Mouse (Mus musculus) left cerebral cortex, adult 9 months (tissue): ENCODE results near the gene Hadh.

Experiments used
- DNase-seq, 2 experiments: peaks; one replicate each; pipeline ENCODE4 v3.0.0; 2022; ENCODE audit warnings: low spot score in 2 of 2

Gene Hadh

DNA sequence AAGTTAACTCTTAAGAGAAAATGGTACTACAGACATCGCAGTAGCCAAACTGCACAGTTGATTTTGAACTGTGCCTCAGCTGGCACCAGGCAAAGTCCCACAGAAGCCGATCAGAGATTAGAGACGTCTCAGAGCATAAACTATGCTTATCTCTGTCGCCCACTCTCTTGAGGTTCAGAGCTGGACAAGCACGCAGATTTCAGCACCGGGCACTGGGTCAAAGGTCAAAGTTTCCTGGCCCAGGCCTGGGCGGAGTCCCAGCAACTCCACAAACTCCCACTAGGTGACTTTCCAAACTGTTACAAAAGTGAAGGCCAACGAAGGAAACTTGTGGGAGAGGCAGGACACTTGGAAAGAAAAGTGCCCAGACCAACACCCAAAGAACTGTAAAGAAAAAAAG, 744 bp downstream of the Hadh start:
- no peak for DNase-seq

DNA sequence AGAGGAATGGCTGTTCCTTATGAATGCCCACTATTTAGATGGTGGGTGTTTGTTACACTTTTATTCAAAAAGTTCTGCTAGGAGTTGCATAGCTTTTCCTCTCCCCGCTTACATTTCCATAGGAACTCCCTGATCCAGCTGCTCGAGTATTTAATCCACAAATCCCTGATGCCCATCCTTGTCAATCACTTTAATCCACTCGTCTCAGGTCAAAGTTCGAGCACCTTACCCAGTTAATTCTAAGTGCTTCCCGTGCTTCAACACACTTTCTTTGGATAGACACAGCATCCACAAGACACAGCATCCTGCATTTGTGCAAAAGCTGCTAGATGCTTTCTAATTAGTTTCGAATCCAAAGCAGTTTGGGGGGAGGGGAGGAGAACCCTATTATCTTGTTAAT, 1.5 kb downstream of the Hadh start:
- no peak for DNase-seq

DNA sequence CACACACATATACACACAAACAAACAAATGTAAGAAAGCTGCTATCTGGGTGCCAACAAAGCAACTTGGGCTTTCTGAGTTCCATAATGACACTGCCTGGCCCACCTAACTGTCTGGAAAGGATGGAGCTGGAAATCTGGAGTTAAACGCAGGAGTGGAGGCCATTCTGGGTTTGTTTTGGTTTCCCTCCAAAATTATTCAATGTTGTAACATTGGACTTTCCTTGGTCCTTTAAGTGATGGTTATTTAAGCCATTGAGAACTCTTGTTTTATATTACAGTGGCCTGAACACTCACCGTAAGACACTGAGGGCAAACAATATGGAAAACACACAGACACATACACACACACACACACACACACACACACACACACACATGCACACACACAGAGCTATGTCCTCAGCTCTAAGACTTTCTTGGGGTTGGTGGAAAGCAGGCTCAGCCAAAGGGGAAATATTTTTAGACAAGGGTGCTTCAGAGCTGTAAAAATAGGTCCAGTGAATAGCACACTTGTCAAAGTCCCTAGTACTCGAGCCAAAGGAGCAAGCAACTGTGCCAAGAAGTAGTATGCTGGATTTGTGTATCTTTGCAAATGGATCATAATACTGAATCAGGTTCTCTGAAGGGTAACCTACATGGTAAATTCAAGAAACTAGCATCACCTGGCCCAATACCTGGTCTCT, 5.4 kb downstream of the Hadh start:
- no peak for DNase-seq

DNA sequence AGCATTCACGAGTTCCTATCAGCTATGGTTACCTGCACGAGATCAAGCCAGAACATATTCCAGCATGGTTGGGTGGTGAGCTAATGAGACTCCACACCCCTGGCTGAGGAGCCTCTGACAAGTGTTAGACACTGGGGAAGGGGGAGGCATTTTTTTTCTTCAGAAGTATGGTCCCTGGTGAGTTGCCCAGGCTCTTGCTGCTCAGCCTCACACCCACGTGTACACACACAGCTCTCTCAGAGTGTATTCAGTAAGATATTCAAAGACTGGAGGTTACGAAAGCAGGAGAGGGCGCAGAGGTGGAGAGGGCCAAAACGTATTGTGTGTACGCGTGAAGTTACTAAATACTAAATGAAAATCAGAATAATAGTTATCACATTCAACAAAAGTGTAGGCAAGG, 6.4 kb downstream of the Hadh start:
- no peak for DNase-seq

DNA sequence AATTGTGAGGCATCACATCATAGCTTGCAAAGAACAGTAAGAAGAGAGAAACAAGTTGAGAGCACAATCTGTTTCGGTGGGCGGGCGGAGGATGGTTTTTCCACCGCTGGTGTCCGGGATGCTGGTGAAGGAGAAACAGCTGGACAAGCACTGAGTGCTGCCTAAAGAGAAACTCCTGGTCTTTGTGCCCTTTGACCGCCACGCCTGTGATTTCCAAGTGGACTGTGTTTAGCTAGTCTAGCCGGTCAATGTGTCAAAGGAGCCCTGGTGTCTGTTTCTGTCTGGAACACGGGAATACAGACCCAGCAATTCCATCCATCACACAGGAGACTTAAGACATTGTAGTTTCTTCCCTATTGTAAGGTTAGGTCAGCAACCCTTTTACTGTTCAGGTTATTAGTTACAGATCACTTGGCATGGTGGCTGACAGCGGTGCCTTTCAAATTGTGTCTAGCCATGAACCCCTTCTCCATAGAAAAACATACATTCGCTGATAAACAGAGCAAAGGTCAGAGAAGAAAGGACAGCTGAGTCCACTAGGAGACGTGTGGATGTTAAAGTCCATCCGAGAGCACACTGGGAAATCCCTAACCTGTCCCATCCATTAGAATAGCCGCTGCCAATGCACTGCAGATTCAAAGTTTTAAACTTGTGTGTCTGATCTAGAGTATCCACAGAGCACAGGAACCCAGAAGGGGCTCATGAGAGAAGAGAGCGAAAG, 8.0 kb downstream of the Hadh start:
- no peak for DNase-seq

DNA sequence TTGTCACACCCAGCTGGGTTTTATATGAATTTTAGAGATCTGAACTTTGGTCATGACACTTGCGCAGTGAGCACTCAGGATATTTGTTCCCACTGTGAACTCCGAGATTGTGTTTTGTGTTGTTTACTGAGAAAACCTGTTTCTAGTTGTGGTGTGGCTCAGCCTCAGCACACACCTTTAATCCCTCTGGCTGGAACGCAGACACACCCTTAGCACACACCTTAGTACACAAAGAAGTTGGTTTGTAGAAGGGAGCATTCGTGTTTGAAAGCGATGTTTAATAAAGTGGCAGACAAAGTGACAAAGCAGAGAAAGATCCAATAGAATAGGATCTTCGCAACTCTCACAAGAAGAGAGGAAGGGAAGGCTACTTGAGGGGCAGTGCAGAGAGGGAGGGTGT, 11.5 kb downstream of the Hadh start:
- DNase-seq: no peak

DNA sequence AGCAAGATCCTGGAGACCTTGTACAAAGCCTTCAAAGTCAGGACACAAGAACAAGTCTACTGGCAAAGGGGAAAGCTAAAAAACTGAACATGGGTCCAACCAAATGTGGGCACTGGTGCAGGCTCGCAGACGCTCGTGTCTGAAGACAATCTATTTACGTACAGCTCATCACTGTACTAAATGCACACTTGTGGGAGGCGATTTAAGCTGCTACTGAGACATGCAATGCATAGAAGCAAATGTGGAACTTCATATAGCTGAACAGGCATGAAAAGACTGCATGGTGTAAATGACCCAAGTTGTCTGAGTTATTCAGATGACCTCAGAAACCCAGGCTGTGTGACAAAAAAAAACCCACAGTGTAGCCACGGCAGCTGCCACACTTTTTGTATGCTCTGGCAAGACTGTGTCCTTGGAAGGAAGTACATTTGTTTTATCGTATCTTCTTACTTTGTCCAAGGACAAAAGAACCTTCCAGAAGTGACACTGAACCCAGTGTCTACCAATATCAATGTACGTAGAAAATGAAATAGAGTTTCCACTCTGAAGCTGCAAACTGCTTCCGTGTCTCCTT, 12.4 kb downstream of the Hadh start:
- DNase-seq: no peak

DNA sequence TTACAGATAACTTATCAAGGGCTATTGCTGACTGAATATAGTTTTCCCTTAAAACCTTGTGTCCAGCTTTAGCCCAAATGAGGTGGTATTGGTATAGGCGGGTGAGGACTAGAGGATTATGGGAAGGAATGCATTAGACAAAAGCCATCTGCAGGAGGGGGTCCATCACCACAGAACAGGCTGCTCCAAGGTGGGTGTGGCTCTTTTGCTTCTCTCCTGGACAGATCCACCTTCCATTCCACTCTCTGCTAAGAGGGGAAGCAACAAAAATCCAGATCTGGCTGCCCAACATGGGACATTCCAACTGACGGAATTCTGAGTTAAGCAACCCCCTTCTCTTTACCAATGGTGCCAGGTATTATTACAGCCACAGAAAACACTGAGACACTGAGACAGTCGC, 13.0 kb downstream of the Hadh start:
- DNase-seq: no peak

DNA sequence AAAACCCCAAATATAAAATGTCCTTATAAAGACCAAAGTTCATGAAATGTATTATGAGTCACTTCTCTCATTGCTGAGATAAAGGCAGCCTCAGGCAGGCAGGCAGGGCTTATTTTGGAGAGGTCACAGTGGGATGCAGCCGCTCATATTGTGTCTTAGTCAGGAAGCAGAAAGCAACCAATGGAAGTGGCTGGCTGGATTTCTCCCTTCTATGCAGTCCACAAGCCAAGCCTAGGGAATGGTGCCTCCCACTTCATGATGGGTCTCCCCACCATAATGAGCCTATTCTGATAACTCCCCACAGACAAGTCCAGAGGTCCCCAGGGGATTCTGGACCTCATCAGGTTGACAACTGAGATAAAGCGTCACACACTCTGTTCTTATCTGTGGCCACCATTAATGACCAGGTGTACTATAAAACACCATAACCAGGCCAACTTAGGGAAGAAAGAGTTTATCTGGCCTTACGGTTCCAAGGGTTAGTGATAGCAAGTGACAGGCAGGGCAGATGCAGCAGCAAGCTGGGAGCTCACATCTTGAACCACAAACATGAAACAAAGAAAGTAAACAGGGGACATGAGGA, 16.4 kb downstream of the Hadh start:
- DNase-seq: no peak

DNA sequence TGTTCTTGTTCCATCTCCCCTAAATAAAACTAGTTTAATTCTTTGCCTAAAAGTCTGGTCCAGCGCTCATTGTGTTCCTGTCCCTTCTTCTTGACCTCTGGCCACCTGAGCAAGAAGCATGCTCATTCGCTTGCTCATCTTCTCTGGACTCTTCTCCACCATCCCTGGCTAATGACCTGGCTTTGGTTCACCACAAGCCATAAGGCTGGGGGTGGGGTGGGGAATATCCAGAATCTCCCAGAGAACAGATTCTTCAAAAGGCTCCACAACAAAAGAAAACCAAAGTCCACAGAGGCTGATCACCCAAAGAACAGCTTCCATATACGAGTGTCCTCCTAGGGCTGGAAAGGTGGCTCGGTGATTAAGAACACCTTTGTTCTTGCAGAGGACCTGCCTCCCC, 16.9 kb downstream of the Hadh start:
- no peak for DNase-seq

DNA sequence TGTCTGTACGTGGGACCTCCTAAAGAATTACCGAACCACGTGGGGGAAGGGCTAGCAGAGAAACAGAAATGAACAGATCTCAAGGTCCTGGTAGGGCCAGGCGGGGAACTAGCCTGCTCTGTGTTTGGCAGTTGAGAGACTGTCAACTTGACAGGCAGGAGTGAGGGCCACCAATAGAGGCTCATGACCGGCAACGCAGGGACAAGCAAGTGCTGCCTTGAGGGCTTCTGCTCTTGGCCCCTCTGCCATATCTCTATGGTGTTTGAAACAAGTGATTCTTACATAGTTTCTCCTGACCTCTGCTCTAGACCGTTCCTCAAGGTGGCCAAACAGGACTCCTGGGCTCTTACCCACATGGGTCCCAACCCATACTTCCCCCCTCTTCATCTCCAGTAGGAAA, 20.3 kb downstream of the Hadh start:
- no peak for DNase-seq

DNA sequence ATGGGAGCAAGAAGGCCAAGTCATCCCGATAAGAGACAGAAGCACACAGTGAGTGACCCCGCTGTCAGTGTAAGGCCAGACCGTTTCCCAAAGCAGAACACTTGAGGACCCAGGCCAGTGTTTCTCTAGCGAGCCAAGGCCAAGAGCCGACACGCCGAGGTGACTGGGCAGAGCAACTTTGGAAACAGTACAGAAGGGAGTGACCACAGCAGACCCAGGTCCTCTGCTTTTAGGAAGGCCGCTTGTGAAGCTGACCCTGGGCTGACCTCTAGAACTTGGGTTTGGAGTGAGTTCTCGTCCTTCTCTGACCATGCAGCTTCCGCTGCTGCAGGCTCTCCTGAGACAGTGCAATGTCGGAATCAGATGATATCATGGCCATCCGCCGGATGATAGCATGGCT, 20.9 kb downstream of the Hadh start:
- no peak for DNase-seq

DNA sequence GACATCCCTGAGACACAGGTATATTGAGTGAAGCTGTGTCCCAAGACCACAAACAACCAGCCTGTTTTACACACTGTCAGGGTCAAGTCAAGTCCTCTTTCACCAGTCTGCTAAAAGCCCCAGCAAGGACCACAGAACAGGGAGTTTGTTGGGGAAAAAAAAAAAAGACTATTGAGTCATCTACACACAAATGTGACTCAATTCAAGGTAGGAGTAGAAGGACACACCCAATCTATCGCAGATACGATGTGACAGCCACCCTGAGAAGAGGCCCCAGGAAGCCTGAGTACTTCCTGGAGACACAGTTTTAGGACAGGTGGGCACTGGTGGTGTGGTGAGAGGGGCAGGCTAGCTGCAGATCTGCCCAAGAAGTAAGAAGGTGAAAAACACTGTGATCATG, 21.6 kb downstream of the Hadh start:
- DNase-seq: no peak

DNA sequence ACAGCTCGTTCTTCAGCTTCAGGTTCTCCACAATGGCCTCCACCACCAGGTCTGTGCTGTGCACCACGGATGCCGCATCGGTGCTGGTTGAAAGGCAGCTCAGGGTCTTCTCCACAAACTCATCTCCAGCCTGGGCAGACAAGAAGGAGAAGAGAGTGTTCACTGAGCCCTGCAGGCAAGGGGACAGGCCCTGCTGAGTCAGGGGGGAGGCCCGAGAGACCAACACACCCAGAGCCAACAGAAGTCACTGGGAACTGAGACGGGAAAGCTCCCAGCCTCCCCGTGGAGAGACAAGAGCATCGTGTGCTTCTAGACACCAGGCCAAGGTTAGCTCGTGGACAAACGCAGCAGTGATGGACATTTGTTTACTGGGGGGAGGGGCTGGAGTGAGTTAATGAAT, 23.5 kb downstream of the Hadh start:
- DNase-seq: no peak

DNA sequence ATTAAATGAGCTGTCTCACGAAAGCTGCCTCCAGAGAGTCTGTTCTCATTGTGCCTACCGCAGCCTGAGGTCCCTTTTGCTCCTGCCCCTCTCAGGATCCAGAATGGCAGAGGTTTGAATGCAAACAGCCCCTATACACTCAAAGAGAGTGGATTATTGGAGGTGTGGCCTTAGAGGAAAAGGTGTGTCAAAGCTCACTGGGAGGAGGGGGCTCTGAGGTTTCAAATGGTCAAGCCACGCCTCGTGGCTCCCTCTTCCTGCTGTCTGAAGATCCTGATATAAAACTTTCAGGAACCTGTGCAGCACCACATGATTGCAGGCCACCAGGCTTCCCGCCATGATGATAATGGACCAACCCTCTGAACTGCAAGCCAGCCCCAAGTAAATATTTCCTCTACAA, 24.1 kb downstream of the Hadh start:
- DNase-seq: no peak

DNA sequence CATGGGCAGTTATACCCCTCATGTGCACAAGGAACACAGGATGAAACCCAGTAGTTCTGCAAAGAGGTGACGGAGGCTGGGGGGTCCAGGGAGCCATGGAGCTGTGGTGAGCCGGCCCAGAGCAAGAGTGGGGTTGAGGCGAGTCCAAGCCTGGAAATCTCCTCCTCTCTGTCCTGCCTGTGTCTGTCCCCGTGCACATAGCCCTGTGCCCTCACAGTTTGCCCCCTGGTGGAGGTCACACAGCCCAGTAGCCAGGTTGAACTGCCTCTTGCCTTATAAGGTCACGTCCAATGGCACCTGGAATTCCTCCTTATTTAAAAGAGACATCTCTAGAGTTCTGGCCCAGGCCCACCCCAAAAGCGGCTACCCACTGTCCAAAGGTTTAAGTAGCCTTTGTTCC, 24.5 kb downstream of the Hadh start:
- DNase-seq: no peak

DNA sequence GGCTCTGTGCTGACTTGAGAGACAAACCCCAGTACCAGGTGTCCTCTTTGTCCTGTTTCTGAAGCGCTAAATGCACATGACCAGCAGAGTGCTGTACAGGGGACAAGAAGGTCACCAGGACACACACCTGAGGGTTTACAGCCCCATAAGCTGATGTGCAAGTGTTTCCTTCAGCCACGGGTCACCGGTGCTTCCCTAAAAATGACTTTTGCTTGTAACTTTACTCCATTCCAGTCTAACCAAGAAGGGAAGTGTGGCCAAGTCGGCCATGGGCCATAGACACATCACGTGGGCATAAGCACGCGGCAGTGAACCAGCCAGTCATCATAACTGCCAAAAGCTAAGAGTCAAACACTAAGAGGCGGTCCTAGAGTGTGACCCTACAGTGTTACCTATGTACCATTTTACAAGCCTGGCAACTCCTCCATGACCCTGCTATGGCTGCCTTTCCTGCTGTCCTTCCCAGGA, 25.3 kb downstream of the Hadh start:
- no peak for DNase-seq

DNA sequence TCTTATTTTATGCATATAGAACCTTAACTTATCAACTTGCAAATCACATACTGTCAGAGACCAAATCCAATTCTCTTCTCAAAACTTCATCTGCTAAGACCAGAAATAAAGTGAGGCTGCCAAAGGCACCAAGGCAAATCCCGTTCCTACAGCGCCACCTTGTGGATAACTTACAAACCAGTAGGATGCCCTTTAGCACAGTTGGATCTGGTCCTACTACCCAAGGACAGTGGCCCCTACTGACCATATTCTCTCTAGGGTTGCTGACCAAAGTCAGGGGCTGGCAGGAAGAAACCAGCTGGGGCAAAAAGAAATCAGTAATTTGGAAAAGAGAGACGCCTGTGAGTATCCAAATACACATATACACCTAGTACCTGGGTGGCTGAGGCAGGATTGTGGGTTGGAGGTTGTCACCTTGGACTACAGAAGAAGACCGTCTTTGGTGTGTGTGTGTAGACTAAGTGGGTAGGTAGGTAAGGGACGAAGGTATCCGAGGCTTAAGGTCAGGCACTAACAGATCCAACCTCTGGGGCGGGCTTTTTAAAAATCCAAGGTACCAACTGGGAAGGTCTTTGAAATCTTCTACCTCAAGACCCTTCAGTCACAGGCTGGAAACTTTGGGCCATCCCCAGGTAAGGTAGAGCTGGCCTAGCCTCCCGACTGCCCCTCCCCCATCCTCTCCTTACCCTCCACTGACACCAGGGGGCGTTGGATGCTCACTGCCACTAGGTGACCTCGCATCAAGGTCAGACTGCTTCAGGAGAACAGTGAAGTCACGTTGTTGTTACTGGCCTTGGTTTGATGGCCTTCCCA, 25.9 kb downstream of the Hadh start:
- peak in 1 of 2 experiments; percentile 68 for DNase-seq

DNA sequence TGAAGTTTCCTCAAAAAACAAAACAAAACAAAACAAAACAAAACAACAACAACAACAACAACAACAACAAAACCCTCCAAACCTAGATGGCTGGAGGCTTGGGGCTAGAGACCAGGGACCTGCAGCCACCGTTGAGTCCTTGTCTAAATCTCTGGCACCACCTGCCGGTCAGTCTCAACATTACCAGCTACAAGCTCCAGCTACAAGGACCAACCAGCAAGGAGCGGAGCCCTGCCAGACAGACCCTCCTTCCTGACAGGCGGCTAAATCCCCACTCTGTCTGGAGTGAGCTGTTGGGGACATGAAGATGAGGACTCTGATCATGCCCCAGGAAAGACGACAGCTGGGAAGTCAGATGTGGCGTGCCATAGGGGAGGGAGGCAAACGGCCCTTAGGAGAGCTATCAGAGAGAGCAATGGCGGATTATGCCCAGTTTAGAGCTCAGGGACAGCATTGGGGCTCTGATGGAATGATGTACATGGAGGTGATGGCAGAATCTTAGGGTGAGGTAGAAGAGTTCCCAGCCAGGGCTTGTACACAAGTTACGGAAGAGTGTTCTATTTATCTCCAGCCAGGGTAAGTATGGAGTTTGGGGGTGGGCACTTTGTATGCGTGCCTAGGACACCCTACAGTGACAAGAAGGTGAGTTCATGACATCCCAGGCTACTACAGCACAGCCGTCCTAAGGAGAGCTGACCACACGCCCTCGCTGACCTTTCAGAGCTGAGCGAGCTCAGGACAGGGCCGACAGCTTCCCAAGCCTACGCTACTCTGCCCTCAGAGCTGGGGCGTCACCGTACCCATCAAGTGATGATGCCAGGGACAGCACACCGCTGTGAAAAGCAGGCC, 33.9 kb downstream of the Hadh start:
- DNase-seq: peak in 1 of 2 experiments; percentile 75

DNA sequence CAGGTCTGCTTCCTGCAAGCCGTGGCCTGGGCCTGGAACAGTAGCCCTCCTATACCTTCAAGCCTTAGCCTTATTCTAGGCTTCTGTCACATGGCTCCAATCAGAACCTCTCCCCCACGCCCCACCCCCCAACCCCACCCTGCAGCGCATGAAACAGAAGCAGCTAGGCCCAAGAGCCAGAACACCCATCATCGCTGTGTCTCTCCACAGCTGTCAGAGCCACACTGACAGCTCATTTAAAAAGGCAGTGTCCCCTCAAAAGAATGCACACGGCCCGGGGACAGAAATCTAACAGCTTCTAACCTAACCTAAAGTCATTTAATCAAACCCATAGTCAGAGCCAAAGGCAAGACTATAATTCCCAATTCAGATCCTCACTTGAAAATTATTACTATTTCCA, 34.8 kb downstream of the Hadh start:
- DNase-seq: no peak

DNA sequence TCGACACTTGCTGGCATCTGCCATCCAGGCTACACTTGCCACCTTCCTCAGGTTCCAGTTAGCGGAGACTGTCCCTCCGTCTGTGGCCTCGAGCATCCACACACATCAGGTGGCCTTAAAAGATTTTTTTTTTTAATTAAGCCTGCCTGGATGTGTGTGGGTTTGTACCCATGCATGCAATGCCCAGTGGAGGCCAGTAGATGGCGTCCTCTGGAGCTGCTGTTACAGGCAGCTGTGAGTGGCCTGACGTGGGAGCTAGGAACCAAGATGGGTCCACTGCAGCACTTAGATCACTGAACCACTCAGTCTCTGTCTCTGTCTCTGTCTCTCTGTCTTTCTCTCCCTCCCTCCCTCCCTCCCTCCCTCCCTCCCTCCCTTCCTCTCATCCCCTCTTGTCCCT, 43.8 kb downstream of the Hadh start:
- no peak for DNase-seq
